8 mouse cellular contexts compared by ENCODE assay signal in genomic region chr11:96969746-96970145, GRCm38 (mm10). TPM values are rescaled to one million over a fixed set of nuclear protein-coding genes. Genes with fewer than 3 reads are reported as not detected.
DNase-seq lines count a peak whose midpoint lies in the region; ATAC-seq and TF ChIP-seq lines count a peak whose summit lies in the region.

No protein-coding gene starts in this region.

- TF ChIP-seq EP300 in liver, postnatal 0 days (IDR thresholded peaks at IDR 0.05; ENCODE audit: low read depth), result no peak

- no peak overlapping the region for H3K9ac ChIP-seq in intestine, postnatal 0 days (ENCODE audit: low read depth, low read length)
- no peak overlapping the region for H3K9ac ChIP-seq in liver, postnatal 0 days (replicated peaks)

- no peak for DNase-seq in cerebellum, postnatal 4 days (ENCODE audit: low spot score in 2 of 2)
- peak; percentile 95 for DNase-seq in NIH3T3 (ENCODE audit: low read depth)
- peak; percentile 69 for DNase-seq in gastrocnemius, postnatal 10 days
- no peak for DNase-seq in liver, postnatal 0 days
- no peak for DNase-seq in layer of hippocampus, adult 11-12 months (ENCODE audit: low spot score)
- DNase-seq in layer of hippocampus, postnatal 25 days (ENCODE audit: extremely low spot score in 1 of 2, low spot score in 1 of 2), result no peak

- H3K27ac ChIP-seq in intestine, postnatal 0 days (ENCODE audit: low read depth, low read length), result peak overlapping the region; percentile 52
- peak overlapping the region; percentile 87 for H3K27ac ChIP-seq in liver, postnatal 0 days (ENCODE audit: low read depth)

- WGBS in intestine, postnatal 0 days, result 48% methylated on average over 1 of the region's 1 CpGs
- 50% methylated on average over 1 of the region's 1 CpGs for WGBS in liver, postnatal 0 days (ENCODE audit: insufficient replicate concordance)

- TF ChIP-seq CTCF in intestine, postnatal 0 days (IDR thresholded peaks at IDR 0.05; ENCODE audit: low read depth), result no peak
- no peak for TF ChIP-seq CTCF in liver, postnatal 0 days (IDR thresholded peaks at IDR 0.05; ENCODE audit: low read depth)

- no peaks in the 10 kb centered on the region for H3K9me3 ChIP-seq in intestine, postnatal 0 days (ENCODE audit: control insufficient read depth)
- no peaks in the 10 kb centered on the region for H3K9me3 ChIP-seq in liver, postnatal 0 days (ENCODE audit: low read length)

- peaks cover 14% of the 10 kb centered on the region for H3K4me1 ChIP-seq in intestine, postnatal 0 days (replicated peaks; ENCODE audit: control insufficient read depth, insufficient read depth, low read length)
- H3K4me1 ChIP-seq in liver, postnatal 0 days (ENCODE audit: insufficient read depth), result peaks cover 41% of the 10 kb centered on the region

- H3K27me3 ChIP-seq in intestine, postnatal 0 days (replicated peaks; ENCODE audit: control insufficient read depth, insufficient read depth, low read length), result no peaks in the 10 kb centered on the region
- H3K27me3 ChIP-seq in liver, postnatal 0 days (ENCODE audit: insufficient read depth, low read length), result no peaks in the 10 kb centered on the region

- H3K36me3 ChIP-seq in intestine, postnatal 0 days (ENCODE audit: control insufficient read depth, insufficient read depth), result no peaks in the 10 kb centered on the region; the same call in 1 of the 2 replicates
- H3K36me3 ChIP-seq in liver, postnatal 0 days (replicated peaks; ENCODE audit: insufficient read depth, low read length), result no peaks in the 10 kb centered on the region; the same call in 1 of the 2 replicates

- H3K4me3 ChIP-seq in intestine, postnatal 0 days (ENCODE audit: low read depth, low read length), result no peak overlapping the region
- no peak overlapping the region for H3K4me3 ChIP-seq in liver, postnatal 0 days (ENCODE audit: low read depth, low read length)

- ATAC-seq in cerebellum, adult (ENCODE audit: insufficient number of reproducible peaks, low FRiP score, low TSS enrichment), result peak; percentile 85; the same call in 1 of the 2 replicates
- no peak for ATAC-seq in intestine, postnatal 0 days
- ATAC-seq in liver, postnatal 0 days, result no peak

- 0 out of 2 replicates have a peak overlapping the region, but pooled peaks have one; percentile 1 for H3K4me2 ChIP-seq in intestine, postnatal 0 days (replicated peaks; ENCODE audit: low read depth)
- peak overlapping the region; percentile 64; the same call in 1 of the 2 replicates for H3K4me2 ChIP-seq in liver, postnatal 0 days (ENCODE audit: low read depth, low read length)

RNA-seq across cellular contexts. Expression of gene Sp2, which starts 13.0 kb away (rescaled TPM):
- total RNA-seq in gastrocnemius, postnatal 10 days (2021), result 10 to 100 TPM; 15.2 to 15.9 TPM
- polyA plus RNA-seq in intestine, postnatal 0 days (2015; fragmentation: Nextera tagmentation; extraction: Ambion mirVana), result 7.7 and 8.2 TPM in 2 replicates
- 6.8 and 7.1 TPM in 2 replicates for polyA plus RNA-seq in liver, postnatal 0 days (2015; fragmentation: Nextera tagmentation; extraction: Ambion mirVana)
- 10 to 100 TPM; 12.8 to 15.0 TPM for total RNA-seq in layer of hippocampus, postnatal 25 days (2021)

RNA-seq across cellular contexts. Expression of gene Pnpo, which starts 26.0 kb away (rescaled TPM):
- 1 to 10 TPM; 8.4 to 9.4 TPM for total RNA-seq in gastrocnemius, postnatal 10 days (2021)
- 145 and 158 TPM in 2 replicates for polyA plus RNA-seq in intestine, postnatal 0 days (2015; fragmentation: Nextera tagmentation; extraction: Ambion mirVana)
- 271 and 273 TPM in 2 replicates for polyA plus RNA-seq in liver, postnatal 0 days (2015; fragmentation: Nextera tagmentation; extraction: Ambion mirVana)
- 10 to 100 TPM; 35.1 to 37.9 TPM for total RNA-seq in layer of hippocampus, postnatal 25 days (2021)

RNA-seq across cellular contexts. Expression of gene Prr15l, which starts 41.8 kb away (rescaled TPM):
- total RNA-seq in gastrocnemius, postnatal 10 days (2021), result not detected
- 138 and 141 TPM in 2 replicates for polyA plus RNA-seq in intestine, postnatal 0 days (2015; fragmentation: Nextera tagmentation; extraction: Ambion mirVana)
- 10.1 and 13.9 TPM in 2 replicates for polyA plus RNA-seq in liver, postnatal 0 days (2015; fragmentation: Nextera tagmentation; extraction: Ambion mirVana)
- not detected for total RNA-seq in layer of hippocampus, postnatal 25 days (2021)

RNA-seq across cellular contexts. Expression of gene Sp6, which starts 43.4 kb away (rescaled TPM):
- under 1 TPM; 0.21 to 0.77 TPM for total RNA-seq in gastrocnemius, postnatal 10 days (2021)
- polyA plus RNA-seq in intestine, postnatal 0 days (2015; fragmentation: Nextera tagmentation; extraction: Ambion mirVana), result 0.04 TPM in 1 of 2 replicates, not detected in the other
- polyA plus RNA-seq in liver, postnatal 0 days (2015; fragmentation: Nextera tagmentation; extraction: Ambion mirVana), result 0.06 and 0.07 TPM in 2 replicates
- 1 to 10 TPM in 1 of 2 experiments, under 1 TPM in 1; 0.86 to 1.8 TPM for total RNA-seq in layer of hippocampus, postnatal 25 days (2021)

RNA-seq across cellular contexts. Expression of gene Cdk5rap3, which starts 53.5 kb away (rescaled TPM):
- total RNA-seq in gastrocnemius, postnatal 10 days (2021), result 10 to 100 TPM; 30.0 to 39.3 TPM
- polyA plus RNA-seq in intestine, postnatal 0 days (2015; fragmentation: Nextera tagmentation; extraction: Ambion mirVana), result 64.1 and 68.9 TPM in 2 replicates
- 38.3 and 38.4 TPM in 2 replicates for polyA plus RNA-seq in liver, postnatal 0 days (2015; fragmentation: Nextera tagmentation; extraction: Ambion mirVana)
- 10 to 100 TPM; 35.8 to 37.2 TPM for total RNA-seq in layer of hippocampus, postnatal 25 days (2021)

Comparison
In these comparisons a context has a peak if more than half of its experiments do, and no peak if none do; other contexts are left out.
1. DNase-seq: peak in NIH3T3 (single experiment) and gastrocnemius, postnatal 10 days (single experiment); none in cerebellum, postnatal 4 days (0 of 2), liver, postnatal 0 days (single experiment), layer of hippocampus, adult 11-12 months (single experiment) and layer of hippocampus, postnatal 25 days (0 of 2).